Mouse (Mus musculus): ENCODE results near the gene Cercam. TPM values are rescaled to one million over a fixed set of nuclear protein-coding genes. Genes with fewer than 3 reads are reported as not detected.
"Not testable (repeated sequence)": the region's sequence is repeated elsewhere in the genome, so short reads cannot be mapped to it uniquely, and the experiment has no call there.

The Cercam gene
- total RNA-seq, 2 experiments from 2014 or later: 16.9 to 18.8 TPM

GRCm38 (mm10) chr2:29852957-29853485 lies 15.9 kb upstream of the Cercam start:
- ATAC-seq (replicated peaks; ENCODE audit: low FRiP score, poor library complexity, severe bottlenecking): no peak

- no peak for ATAC-seq (replicated peaks; ENCODE audit: low FRiP score, poor library complexity, severe bottlenecking)
Measured at GRCm38 (mm10) chr2:29853736-29854135, 15.2 kb upstream of the Cercam start.

GRCm38 (mm10) chr2:29855585-29856210 lies 13.3 kb upstream of the Cercam start:
- no peak for ATAC-seq (replicated peaks; ENCODE audit: low FRiP score, poor library complexity, severe bottlenecking)

- ATAC-seq (replicated peaks; ENCODE audit: low FRiP score, poor library complexity, severe bottlenecking): no peak
Measured at GRCm38 (mm10) chr2:29856451-29857260, 12.3 kb upstream of the Cercam start.

GRCm38 (mm10) chr2:29857341-29857740 lies 11.6 kb upstream of the Cercam start:
- no peak for ATAC-seq (replicated peaks; ENCODE audit: low FRiP score, poor library complexity, severe bottlenecking)

- ATAC-seq (replicated peaks; ENCODE audit: low FRiP score, poor library complexity, severe bottlenecking): no peak
Measured at GRCm38 (mm10) chr2:29857967-29858366, 11.0 kb upstream of the Cercam start.

- no peak for ATAC-seq (replicated peaks; ENCODE audit: low FRiP score, poor library complexity, severe bottlenecking)
Measured at GRCm38 (mm10) chr2:29858748-29859473, 10.1 kb upstream of the Cercam start.

GRCm38 (mm10) chr2:29865125-29865524 lies 3.8 kb upstream of the Cercam start:
- no peak for ATAC-seq (replicated peaks; ENCODE audit: low FRiP score, poor library complexity, severe bottlenecking)

- ATAC-seq (replicated peaks; ENCODE audit: low FRiP score, poor library complexity, severe bottlenecking): peak; percentile 82
Measured at GRCm38 (mm10) chr2:29869646-29870451, 885 bp downstream of the Cercam start.

- ATAC-seq (replicated peaks; ENCODE audit: low FRiP score, poor library complexity, severe bottlenecking): no peak
Measured at GRCm38 (mm10) chr2:29872581-29873295, 3.8 kb downstream of the Cercam start.

- ATAC-seq (replicated peaks; ENCODE audit: low FRiP score, poor library complexity, severe bottlenecking): no peak
Measured at GRCm38 (mm10) chr2:29873801-29874200, 4.8 kb downstream of the Cercam start.

- ATAC-seq (replicated peaks; ENCODE audit: low FRiP score, poor library complexity, severe bottlenecking): no peak
Measured at GRCm38 (mm10) chr2:29878061-29878460, 9.1 kb downstream of the Cercam start.

GRCm38 (mm10) chr2:29879191-29879590 lies 10.2 kb downstream of the Cercam start:
- no peak for ATAC-seq (replicated peaks; ENCODE audit: low FRiP score, poor library complexity, severe bottlenecking)

GRCm38 (mm10) chr2:29879964-29880830 lies 11.2 kb downstream of the Cercam start:
- no peak for ATAC-seq (replicated peaks; ENCODE audit: low FRiP score, poor library complexity, severe bottlenecking)

GRCm38 (mm10) chr2:29886659-29887292 lies 17.8 kb downstream of the Cercam start:
- ATAC-seq (replicated peaks; ENCODE audit: low FRiP score, poor library complexity, severe bottlenecking): not testable (repeated sequence)

GRCm38 (mm10) chr2:29889066-29889944 lies 20.3 kb downstream of the Cercam start, which contains the start of gene Odf2:
TSS of gene Odf2 (plus strand) at chr2:29889221.
- ATAC-seq (replicated peaks; ENCODE audit: low FRiP score, poor library complexity, severe bottlenecking): peak; percentile 83

Data from erythroblast, adult 5-6 weeks (primary cell).